ENCODE assay signal across 25 mouse cellular contexts in the genomic region with DNA sequence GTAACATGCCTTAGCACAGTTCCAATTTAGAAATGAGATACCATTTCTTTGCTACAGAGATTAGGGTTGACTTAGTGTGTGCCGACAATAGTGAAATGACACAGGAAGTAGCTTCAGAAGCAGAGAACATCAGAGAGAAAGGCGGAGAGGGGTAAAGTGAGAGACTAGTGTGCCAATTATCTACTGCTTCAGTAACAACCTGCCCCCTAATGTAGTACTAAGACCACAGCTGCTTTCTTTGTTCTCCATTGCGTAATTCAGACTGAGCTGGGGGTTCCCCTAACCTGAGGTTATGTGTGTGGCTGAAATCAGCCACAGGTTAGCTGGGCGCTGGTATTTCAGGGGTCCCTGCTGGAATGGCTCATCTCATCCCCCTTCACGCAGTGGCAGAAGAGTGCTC. TPM values are rescaled to one million over a fixed set of nuclear protein-coding genes. Genes with fewer than 3 reads are reported as not detected.
DNase-seq lines count a peak whose midpoint lies in the region; ATAC-seq and TF ChIP-seq lines count a peak whose summit lies in the region.
"Had no signal": no experiment of that assay in that cellular context is flagged by ENCODE, and none has a peak within 500 bp of the region (broad histone marks: within the 10 kb centered on the region; RNA-seq: fewer than 3 reads in every experiment).

No protein-coding gene starts in this region.

- WGBS in thymus, adult 2 months, result 21% methylated on average over 5 of the region's 5 CpGs
- 93% methylated on average over 5 of the region's 5 CpGs for WGBS in stomach, postnatal 0 days
- 98% methylated on average over 5 of the region's 5 CpGs for WGBS in forebrain, postnatal 0 days

- ATAC-seq in stomach, postnatal 0 days (ENCODE audit: low FRiP score, low TSS enrichment), result no peak
- no peak for ATAC-seq in forebrain, postnatal 0 days
- ATAC-seq: hindbrain, embryonic 16.5 days had no signal

- no peaks in the 10 kb centered on the region for H3K36me3 ChIP-seq in thymus, adult 2 months (ENCODE audit: control insufficient read depth, insufficient read depth, low read length)
- no peaks in the 10 kb centered on the region for H3K36me3 ChIP-seq in stomach, postnatal 0 days (ENCODE audit: control insufficient read depth, insufficient read depth, low read length)
- no peaks in the 10 kb centered on the region for H3K36me3 ChIP-seq in forebrain, postnatal 0 days (ENCODE audit: insufficient read depth)
- H3K36me3 ChIP-seq: forebrain, embryonic 10.5 days; heart, embryonic 13.5 days; limb, embryonic 12.5 days; liver, embryonic 13.5 days; lung, embryonic 15.5 days; neural tube, embryonic 13.5 days; stomach, embryonic 15.5 days had no signal

- no peak for TF ChIP-seq POLR2A in thymus, adult 2 months (IDR thresholded peaks at IDR 0.05; ENCODE audit: control insufficient read depth, extremely low read depth, insufficient read depth, low read length, poor library complexity)

- no peak overlapping the region for H3K4me2 ChIP-seq in stomach, postnatal 0 days (replicated peaks; ENCODE audit: low read depth)
- no peak overlapping the region for H3K4me2 ChIP-seq in forebrain, postnatal 0 days (ENCODE audit: low read depth)
- H3K4me2 ChIP-seq: heart, embryonic 13.5 days; limb, embryonic 12.5 days; liver, embryonic 13.5 days; lung, embryonic 15.5 days; midbrain, embryonic 11.5 days; neural tube, embryonic 13.5 days; stomach, embryonic 15.5 days had no signal

- H3K27me3 ChIP-seq in thymus, adult 2 months (ENCODE audit: control insufficient read depth, insufficient read depth, low read length), result no peaks in the 10 kb centered on the region
- no peaks in the 10 kb centered on the region for H3K27me3 ChIP-seq in stomach, postnatal 0 days (ENCODE audit: control insufficient read depth, insufficient read depth, low read length)
- no peaks in the 10 kb centered on the region for H3K27me3 ChIP-seq in forebrain, postnatal 0 days (ENCODE audit: insufficient read depth, low read length)
- H3K27me3 ChIP-seq: heart, embryonic 13.5 days; limb, embryonic 12.5 days; liver, embryonic 13.5 days; lung, embryonic 15.5 days; neural tube, embryonic 13.5 days; stomach, embryonic 15.5 days had no signal

- peaks cover 23% of the 10 kb centered on the region for H3K4me1 ChIP-seq in thymus, adult 2 months (replicated peaks; ENCODE audit: control insufficient read depth, insufficient read depth, low read length)
- no peaks in the 10 kb centered on the region for H3K4me1 ChIP-seq in stomach, postnatal 0 days (replicated peaks; ENCODE audit: control insufficient read depth, insufficient read depth)
- no peaks in the 10 kb centered on the region for H3K4me1 ChIP-seq in forebrain, postnatal 0 days (ENCODE audit: insufficient read depth)
- H3K4me1 ChIP-seq: heart, embryonic 13.5 days had no signal

- TF ChIP-seq CTCF in thymus, adult 2 months (IDR thresholded peaks at IDR 0.05; ENCODE audit: borderline replicate concordance, control insufficient read depth, extremely low read depth, insufficient read depth, low read length, poor library complexity), result no peak
- no peak for TF ChIP-seq CTCF in stomach, postnatal 0 days (IDR thresholded peaks at IDR 0.05; ENCODE audit: low read depth)
- TF ChIP-seq CTCF in forebrain, postnatal 0 days (IDR thresholded peaks at IDR 0.05; ENCODE audit: low read depth), result no peak

- H3K27ac ChIP-seq in thymus, adult 2 months (ENCODE audit: control insufficient read depth, insufficient read depth, low read length), result peak overlapping the region; percentile 80
- H3K27ac ChIP-seq in stomach, postnatal 0 days (replicated peaks), result peak overlapping the region; percentile 77
- no peak overlapping the region for H3K27ac ChIP-seq in forebrain, postnatal 0 days (ENCODE audit: low read depth, low read length)
- H3K27ac ChIP-seq: forebrain, embryonic 10.5 days; heart, embryonic 13.5 days; limb, embryonic 12.5 days; liver, embryonic 13.5 days; lung, embryonic 15.5 days; neural tube, embryonic 13.5 days had no signal

- H3K9ac ChIP-seq in stomach, postnatal 0 days (ENCODE audit: low read length), result no peak overlapping the region
- no peak overlapping the region for H3K9ac ChIP-seq in forebrain, postnatal 0 days
- H3K9ac ChIP-seq: heart, embryonic 13.5 days; limb, embryonic 12.5 days; liver, embryonic 13.5 days; lung, embryonic 15.5 days; neural tube, embryonic 13.5 days; stomach, embryonic 15.5 days had no signal

- no peak for DNase-seq in thymus, adult 2 months
- DNase-seq in thymus, postnatal 25 days, result no peak
- peak; percentile 22 to 32 for DNase-seq in CD8-positive naive resting alpha-beta T cell, adult 2 months (ENCODE audit: low read depth in 2 of 2, low spot score in 2 of 2)
- peak; percentile 70 for DNase-seq in induced T-regulatory cell, adult 2 months (ENCODE audit: low read depth)
- no peak for DNase-seq in stomach, postnatal 0 days (ENCODE audit: low spot score)
- DNase-seq in forebrain, postnatal 0 days, result no peak
- no peak for DNase-seq in layer of hippocampus, postnatal 14 days (ENCODE audit: low spot score in 2 of 2)
- DNase-seq: cerebellum, adult 18-20 months; cerebellum, postnatal 25 days; heart, adult 18-20 months; kidney, adult 9 months; kidney, postnatal 36 days; layer of hippocampus, adult 9-11 months; liver, embryonic 13.5 days; lung, postnatal 4 days; spleen, adult 18-20 months had no signal

- no peak for TF ChIP-seq EP300 in stomach, postnatal 0 days (optimal IDR thresholded peaks at IDR 0.05)

- no peaks in the 10 kb centered on the region for H3K9me3 ChIP-seq in stomach, postnatal 0 days (ENCODE audit: control insufficient read depth, low read length)
- H3K9me3 ChIP-seq in forebrain, postnatal 0 days (ENCODE audit: low read length), result no peaks in the 10 kb centered on the region
- H3K9me3 ChIP-seq: forebrain, embryonic 10.5 days; heart, embryonic 13.5 days; limb, embryonic 12.5 days; liver, embryonic 13.5 days; lung, embryonic 15.5 days; neural tube, embryonic 13.5 days; stomach, embryonic 15.5 days had no signal

- H3K4me3 ChIP-seq in thymus, adult 2 months (ENCODE audit: control insufficient read depth, insufficient read depth, low read length), result no peak overlapping the region
- no peak overlapping the region for H3K4me3 ChIP-seq in stomach, postnatal 0 days (ENCODE audit: low read depth, low read length)
- no peak overlapping the region for H3K4me3 ChIP-seq in forebrain, postnatal 0 days (ENCODE audit: low read depth, low read length)
- H3K4me3 ChIP-seq: forebrain, embryonic 10.5 days; heart, embryonic 13.5 days; limb, embryonic 12.5 days; liver, embryonic 13.5 days; lung, embryonic 15.5 days; neural tube, embryonic 13.5 days; stomach, embryonic 15.5 days had no signal

RNA-seq across cellular contexts. Expression of gene Vtcn1, which starts 5.7 kb away (rescaled TPM):
- 0.05 and 0.11 TPM in 2 replicates for polyA plus RNA-seq in thymus, adult 2 months (2012; rRNA removed)
- polyA plus RNA-seq in stomach, postnatal 0 days (2015; fragmentation: Nextera tagmentation; extraction: Ambion mirVana), result 1.7 and 1.9 TPM in 2 replicates
- total RNA-seq in forebrain, postnatal 0 days (2014; rRNA removed), result not detected in 2 replicates
- not detected in 2 replicates for polyA plus RNA-seq in forebrain, postnatal 0 days (2015; fragmentation: Nextera tagmentation; extraction: Ambion mirVana)
- not detected for total RNA-seq in layer of hippocampus, postnatal 14 days (2021)
- total RNA-seq: MEL had no signal
- polyA plus RNA-seq: forebrain, embryonic 10.5 days; hindbrain, embryonic 16.5 days; limb, embryonic 12.5 days; liver, embryonic 13.5 days; midbrain, embryonic 11.5 days; neural tube, embryonic 13.5 days had no signal

Comparison
In these comparisons a context has a peak if more than half of its experiments do, and no peak if none do; other contexts are left out.
1. DNase-seq: peak in CD8-positive naive resting alpha-beta T cell, adult 2 months (2 of 2) and induced T-regulatory cell, adult 2 months (single experiment); none in thymus, adult 2 months (single experiment), thymus, postnatal 25 days (single experiment), stomach, postnatal 0 days (single experiment), forebrain, postnatal 0 days (single experiment) and layer of hippocampus, postnatal 14 days (0 of 2).